Mouse (Mus musculus) megakaryocyte, embryonic 14.5 days (primary cell): ENCODE results near the gene Guk1. TPM values are rescaled to one million over a fixed set of nuclear protein-coding genes. Genes with fewer than 3 reads are reported as not detected.

ENCODE experiments used
- H3K27me3 ChIP-seq: replicated peaks from 2 replicates; pipeline ENCODE3; 2012; ENCODE audit warnings: inconsistent platforms
- H3K36me3 ChIP-seq: replicated peaks from 2 replicates; pipeline ENCODE3; 2012; ENCODE audit warnings: low read length, inconsistent platforms, mixed read lengths
- H3K4me1 ChIP-seq: 2 replicates; pipeline ENCODE4 v1.6.1; 2012; ENCODE audit warnings: inconsistent platforms
- H3K4me3 ChIP-seq: replicated peaks from 2 replicates; pipeline ENCODE3; 2012; ENCODE audit warnings: moderate library complexity, mild to moderate bottlenecking, inconsistent platforms
- H3K9me3 ChIP-seq: 2 replicates; pipeline ENCODE4 v1.6.1; 2012; ENCODE audit warnings: inconsistent platforms
- FLI1 ChIP-seq: IDR thresholded peaks from 2 replicates; pipeline ENCODE4 v1.6.1; 2012; ENCODE audit warnings: low read length, inconsistent platforms, mixed read lengths
- GATA1 ChIP-seq: IDR thresholded peaks from 3 replicates; pipeline ENCODE4 v1.6.1; 2012; ENCODE audit warnings: mixed read lengths, low read length, inconsistent platforms, borderline replicate concordance
- polyA plus RNA-seq: library from polyadenylated mRNA; stranded (reverse); fragments of >175 nt; gene quantifications from 2 replicates; pipeline ENCODE4 v1.2.3, GENCODE M21; 2012; ENCODE audit warnings: low replicate concordance; ENCODE audit not compliant: insufficient read depth

Guk1 gene
- polyA plus RNA-seq, 1 experiment = 19.3 TPM

- Histone ChIP-seq H3K36me3 (peaks cover 5% of the 10 kb centered on the region), H3K4me3 (peak within 1 kb of the TSS; percentile 99), H3K4me1 (peaks cover 58% of the 10 kb centered on the region), H3K27me3 (peaks cover 7% of the 10 kb centered on the region), H3K9me3 (no peaks in the 10 kb centered on the region)
- peak; percentile 43; the same call in 1 of the 2 replicates for TF ChIP-seq FLI1
- TF ChIP-seq GATA1 = peak; percentile 35; the same call in 1 of the 3 replicates
Measured at GRCm38 (mm10) chr11:59163255-59164236, 28.5 kb downstream of the Guk1 start, which contains the start of gene Iba57. Gene Iba57, minus strand, starts transcription at chr11:59163739.

GRCm38 (mm10) chr11:59162443-59163254, 29.4 kb downstream of the Guk1 start:
- H3K27me3 ChIP-seq = peaks cover 1% of the 10 kb centered on the region
- H3K36me3 ChIP-seq = peaks cover 13% of the 10 kb centered on the region
- TF ChIP-seq FLI1 = no peak
- TF ChIP-seq GATA1 = no peak
- H3K9me3 ChIP-seq = no peaks in the 10 kb centered on the region
- peaks cover 49% of the 10 kb centered on the region for H3K4me1 ChIP-seq
- H3K4me3 ChIP-seq = peak overlapping the region; percentile 99

- peaks cover 25% of the 10 kb centered on the region for H3K36me3 ChIP-seq
- H3K4me1 ChIP-seq = peaks cover 47% of the 10 kb centered on the region
Measured at GRCm38 (mm10) chr11:59161398-59161797, 30.6 kb downstream of the Guk1 start.

GRCm38 (mm10) chr11:59159558-59159957, 32.5 kb downstream of the Guk1 start:
- peaks cover 37% of the 10 kb centered on the region for H3K4me1 ChIP-seq
- H3K4me3 ChIP-seq = no peak overlapping the region
- H3K9me3 ChIP-seq = no peaks in the 10 kb centered on the region
- no peaks in the 10 kb centered on the region for H3K27me3 ChIP-seq
- TF ChIP-seq GATA1 (no peak), FLI1 (no peak)
- peaks cover 34% of the 10 kb centered on the region for H3K36me3 ChIP-seq

More at GRCm38 (mm10) chr11:59161398-59161797, 30.6 kb downstream of the Guk1 start:
- Histone ChIP-seq H3K27me3 (no peaks in the 10 kb centered on the region), H3K4me3 (no peak overlapping the region), H3K9me3 (no peaks in the 10 kb centered on the region)
- TF ChIP-seq FLI1 (no peak), GATA1 (no peak)

GRCm38 (mm10) chr11:59159099-59159498, 32.9 kb downstream of the Guk1 start:
- H3K4me3 ChIP-seq = no peak overlapping the region
- H3K9me3 ChIP-seq = no peaks in the 10 kb centered on the region
- peaks cover 34% of the 10 kb centered on the region for H3K36me3 ChIP-seq
- H3K27me3 ChIP-seq = no peaks in the 10 kb centered on the region
- TF ChIP-seq GATA1 (no peak), FLI1 (no peak)
- peaks cover 36% of the 10 kb centered on the region for H3K4me1 ChIP-seq

- no peaks in the 10 kb centered on the region for H3K9me3 ChIP-seq
- TF ChIP-seq FLI1 (no peak), GATA1 (no peak)
- H3K4me3 ChIP-seq = no peak overlapping the region
- H3K36me3 ChIP-seq = peaks cover 34% of the 10 kb centered on the region
- no peaks in the 10 kb centered on the region for H3K27me3 ChIP-seq
- peaks cover 13% of the 10 kb centered on the region for H3K4me1 ChIP-seq
Measured at GRCm38 (mm10) chr11:59155900-59156299, 36.1 kb downstream of the Guk1 start.

GRCm38 (mm10) chr11:59154220-59154619, 37.8 kb downstream of the Guk1 start:
- no peak for TF ChIP-seq FLI1
- TF ChIP-seq GATA1 = no peak
- H3K36me3 ChIP-seq = peaks cover 34% of the 10 kb centered on the region
- H3K27me3 ChIP-seq = peaks cover 6% of the 10 kb centered on the region
- H3K9me3 ChIP-seq = no peaks in the 10 kb centered on the region
- H3K4me1 ChIP-seq = peaks cover 9% of the 10 kb centered on the region
- H3K4me3 ChIP-seq = no peak overlapping the region

GRCm38 (mm10) chr11:59151729-59152128, 40.3 kb downstream of the Guk1 start:
- H3K4me3 ChIP-seq = no peak overlapping the region
- peaks cover 11% of the 10 kb centered on the region for H3K27me3 ChIP-seq
- H3K36me3 ChIP-seq = peaks cover 13% of the 10 kb centered on the region
- H3K4me1 ChIP-seq = peaks cover 9% of the 10 kb centered on the region
- H3K9me3 ChIP-seq = no peaks in the 10 kb centered on the region
- TF ChIP-seq FLI1 = no peak
- TF ChIP-seq GATA1 = no peak

GRCm38 (mm10) chr11:59149302-59149701, 42.7 kb downstream of the Guk1 start:
- TF ChIP-seq GATA1 = no peak
- no peak for TF ChIP-seq FLI1
- Histone ChIP-seq H3K27me3 (peaks cover 19% of the 10 kb centered on the region), H3K36me3 (no peaks in the 10 kb centered on the region), H3K4me3 (no peak overlapping the region), H3K4me1 (peaks cover 5% of the 10 kb centered on the region), H3K9me3 (no peaks in the 10 kb centered on the region)

GRCm38 (mm10) chr11:59142962-59143361, 49.0 kb downstream of the Guk1 start:
- Histone ChIP-seq H3K36me3 (no peaks in the 10 kb centered on the region), H3K4me1 (peaks cover 6% of the 10 kb centered on the region), H3K27me3 (peaks cover 58% of the 10 kb centered on the region), H3K9me3 (no peaks in the 10 kb centered on the region), H3K4me3 (no peak overlapping the region)
- TF ChIP-seq GATA1 = no peak
- TF ChIP-seq FLI1 = no peak
